Comparison of ENCODE assay signal across 8 mouse cellular contexts in genomic region chr11:86587830-86588229, GRCm38 (mm10). TPM values are rescaled to one million over a fixed set of nuclear protein-coding genes. Genes with fewer than 3 reads are reported as not detected.
DNase-seq lines count a peak whose midpoint lies in the region; ATAC-seq and TF ChIP-seq lines count a peak whose summit lies in the region.
"Had no signal": no experiment of that assay in that cellular context is flagged by ENCODE, and none has a peak within 500 bp of the region (broad histone marks: within the 10 kb centered on the region; RNA-seq: fewer than 3 reads in every experiment).

No protein-coding gene starts in this region.

- peak overlapping the region; percentile 93 for H3K27ac ChIP-seq in kidney, embryonic 16.5 days (ENCODE audit: low read length)
- peak overlapping the region; percentile 75 for H3K27ac ChIP-seq in embryonic facial prominence, embryonic 14.5 days (replicated peaks; ENCODE audit: low read depth, low read length)
- peak overlapping the region; percentile 98 for H3K27ac ChIP-seq in liver, postnatal 0 days (ENCODE audit: low read depth)

- no peak overlapping the region for H3K4me3 ChIP-seq in kidney, embryonic 16.5 days (ENCODE audit: low read length)
- peak overlapping the region; percentile 64; the same call in 1 of the 2 replicates for H3K4me3 ChIP-seq in G1E (ENCODE audit: low read depth, low read length)
- peak overlapping the region; percentile 39; the same call in 1 of the 2 replicates for H3K4me3 ChIP-seq in embryonic facial prominence, embryonic 14.5 days (ENCODE audit: low read depth, low read length)
- H3K4me3 ChIP-seq in liver, postnatal 0 days (ENCODE audit: low read depth, low read length), result peak overlapping the region; percentile 68

- H3K9me3 ChIP-seq in kidney, embryonic 16.5 days (ENCODE audit: low read length), result no peaks in the 10 kb centered on the region
- no peaks in the 10 kb centered on the region for H3K9me3 ChIP-seq in G1E (replicated peaks)
- H3K9me3 ChIP-seq in embryonic facial prominence, embryonic 14.5 days (ENCODE audit: control insufficient read depth, low read length), result no peaks in the 10 kb centered on the region
- no peaks in the 10 kb centered on the region for H3K9me3 ChIP-seq in liver, postnatal 0 days (ENCODE audit: low read length)

- H3K36me3 ChIP-seq in kidney, embryonic 16.5 days (ENCODE audit: insufficient read depth, low read length), result no peaks in the 10 kb centered on the region
- peaks cover 42% of the 10 kb centered on the region for H3K36me3 ChIP-seq in G1E (replicated peaks)
- 0 out of 2 replicates have a peak, but pooled peaks cover 6% of the 10 kb centered on the region for H3K36me3 ChIP-seq in embryonic facial prominence, embryonic 14.5 days (ENCODE audit: control insufficient read depth, insufficient read depth, low read length)
- peaks cover 6% of the 10 kb centered on the region; the same call in 1 of the 2 replicates for H3K36me3 ChIP-seq in liver, postnatal 0 days (replicated peaks; ENCODE audit: insufficient read depth, low read length)

- H3K27me3 ChIP-seq in kidney, embryonic 16.5 days (ENCODE audit: insufficient read depth, low read length), result no peaks in the 10 kb centered on the region
- no peaks in the 10 kb centered on the region for H3K27me3 ChIP-seq in G1E (ENCODE audit: insufficient read depth, low read length)
- no peaks in the 10 kb centered on the region for H3K27me3 ChIP-seq in embryonic facial prominence, embryonic 14.5 days (replicated peaks; ENCODE audit: control insufficient read depth, insufficient read depth, low read length)
- H3K27me3 ChIP-seq in liver, postnatal 0 days (ENCODE audit: insufficient read depth, low read length), result no peaks in the 10 kb centered on the region

- peaks cover 26% of the 10 kb centered on the region for H3K4me1 ChIP-seq in kidney, embryonic 16.5 days (ENCODE audit: insufficient read depth, low read length)
- H3K4me1 ChIP-seq in G1E (ENCODE audit: insufficient read depth, low read depth, low read length), result peaks cover 67% of the 10 kb centered on the region
- peaks cover 8% of the 10 kb centered on the region for H3K4me1 ChIP-seq in embryonic facial prominence, embryonic 14.5 days (ENCODE audit: control insufficient read depth, insufficient read depth, low read length)
- H3K4me1 ChIP-seq in liver, postnatal 0 days (ENCODE audit: insufficient read depth), result peaks cover 21% of the 10 kb centered on the region

- ATAC-seq in kidney, embryonic 16.5 days (ENCODE audit: low FRiP score, low TSS enrichment), result no peak
- no peak for ATAC-seq in G1E (ENCODE audit: extremely low read depth, insufficient number of reproducible peaks, low FRiP score, poor library complexity, severe bottlenecking)
- no peak for ATAC-seq in embryonic facial prominence, embryonic 14.5 days (ENCODE audit: low read depth)
- no peak for ATAC-seq in liver, postnatal 0 days

- H3K4me2 ChIP-seq in kidney, embryonic 16.5 days (replicated peaks; ENCODE audit: low read depth, low read length), result peak overlapping the region; percentile 58
- peak overlapping the region; percentile 49 for H3K4me2 ChIP-seq in embryonic facial prominence, embryonic 14.5 days (ENCODE audit: low read depth, low read length)
- H3K4me2 ChIP-seq in liver, postnatal 0 days (ENCODE audit: low read depth, low read length), result peak overlapping the region; percentile 64

- TF ChIP-seq EP300 in liver, postnatal 0 days (IDR thresholded peaks at IDR 0.05; ENCODE audit: low read depth), result no peak

- no peak for DNase-seq in kidney, adult 8-10 months
- DNase-seq in G1E (ENCODE audit: low spot score), result no peak
- DNase-seq in embryonic facial prominence, embryonic 14.5 days (ENCODE audit: low spot score), result no peak
- DNase-seq in liver, postnatal 0 days, result no peak
- DNase-seq in layer of hippocampus, postnatal 10 days (ENCODE audit: low spot score in 2 of 2), result no peak
- no peak for DNase-seq in left cerebral cortex, adult 18-20 months (ENCODE audit: low spot score in 2 of 2)
- DNase-seq: cerebellum, adult 9-10 months had no signal

- 40% methylated on average over 7 of the region's 7 CpGs for WGBS in kidney, embryonic 16.5 days
- WGBS in embryonic facial prominence, embryonic 14.5 days, result 31% methylated on average over 7 of the region's 7 CpGs
- 27% methylated on average over 7 of the region's 7 CpGs for WGBS in liver, postnatal 0 days (ENCODE audit: insufficient replicate concordance)

- no peak overlapping the region; the same call in 1 of the 2 replicates for H3K9ac ChIP-seq in kidney, embryonic 16.5 days (replicated peaks; ENCODE audit: low read length)
- peak overlapping the region; percentile 61; the same call in 1 of the 2 replicates for H3K9ac ChIP-seq in embryonic facial prominence, embryonic 14.5 days (ENCODE audit: low read depth, low read length)
- peak overlapping the region; percentile 90 for H3K9ac ChIP-seq in liver, postnatal 0 days (replicated peaks)

- no peak for TF ChIP-seq CTCF in G1E (IDR thresholded peaks at IDR 0.05; ENCODE audit: low read depth, low read length)
- no peak for TF ChIP-seq CTCF in liver, postnatal 0 days (IDR thresholded peaks at IDR 0.05; ENCODE audit: low read depth)

RNA-seq across cellular contexts. Expression of gene Tubd1, which starts 43.0 kb away (rescaled TPM):
- 11.4 and 13.6 TPM in 2 replicates for polyA plus RNA-seq in kidney, embryonic 16.5 days (2015; fragmentation: Nextera tagmentation; extraction: Ambion mirVana)
- total RNA-seq in G1E (2014; fragmentation: Nextera tagmentation), result 11.7 and 13.7 TPM in 2 replicates
- 8.6 and 10.6 TPM in 2 replicates for total RNA-seq in G1E (2017)
- 0.25 and 0.29 TPM in 2 replicates for polyA plus RNA-seq in G1E (2012)
- polyA plus RNA-seq in embryonic facial prominence, embryonic 14.5 days (2014; fragmentation: Nextera tagmentation; extraction: Ambion mirVana), result 10.8 and 12.7 TPM in 2 replicates
- 4.3 and 4.4 TPM in 2 replicates for polyA plus RNA-seq in liver, postnatal 0 days (2015; fragmentation: Nextera tagmentation; extraction: Ambion mirVana)
- 1 to 10 TPM; 6.4 to 7.2 TPM for total RNA-seq in layer of hippocampus, postnatal 10 days (2021)
- total RNA-seq in left cerebral cortex, adult 18-20 months (2021), result 1 to 10 TPM; 4.8 to 5.0 TPM

RNA-seq across cellular contexts. Expression of gene Rps6kb1, which starts 43.2 kb away (rescaled TPM):
- 51.6 and 62.1 TPM in 2 replicates for polyA plus RNA-seq in kidney, embryonic 16.5 days (2015; fragmentation: Nextera tagmentation; extraction: Ambion mirVana)
- total RNA-seq in G1E (2014; fragmentation: Nextera tagmentation), result 59.9 and 73.0 TPM in 2 replicates
- 31.7 and 38.1 TPM in 2 replicates for total RNA-seq in G1E (2017)
- polyA plus RNA-seq in G1E (2012), result 17.2 and 17.6 TPM in 2 replicates
- polyA plus RNA-seq in embryonic facial prominence, embryonic 14.5 days (2014; fragmentation: Nextera tagmentation; extraction: Ambion mirVana), result 60.5 and 66.1 TPM in 2 replicates
- polyA plus RNA-seq in liver, postnatal 0 days (2015; fragmentation: Nextera tagmentation; extraction: Ambion mirVana), result 20.6 and 23.6 TPM in 2 replicates
- total RNA-seq in layer of hippocampus, postnatal 10 days (2021), result 10 to 100 TPM; 49.8 to 52.9 TPM
- 10 to 100 TPM; 35.5 to 36.7 TPM for total RNA-seq in left cerebral cortex, adult 18-20 months (2021)
